ENCODE assay signal across 10 mouse cellular contexts in genomic region chr7:144894191-144894590, GRCm38 (mm10). TPM values are rescaled to one million over a fixed set of nuclear protein-coding genes. Genes with fewer than 3 reads are reported as not detected.
DNase-seq lines count a peak whose midpoint lies in the region; ATAC-seq and TF ChIP-seq lines count a peak whose summit lies in the region.
"Had no signal": no experiment of that assay in that cellular context is flagged by ENCODE, and none has a peak within 500 bp of the region (broad histone marks: within the 10 kb centered on the region; RNA-seq: fewer than 3 reads in every experiment).

No protein-coding gene starts in this region.

- H3K27me3 ChIP-seq in kidney, postnatal 0 days (ENCODE audit: insufficient read depth, low read length): peaks cover 40% of the 10 kb centered on the region
- H3K27me3 ChIP-seq in neural tube, embryonic 15.5 days (replicated peaks): peaks cover 46% of the 10 kb centered on the region
- H3K27me3 ChIP-seq in thymus, adult 2 months (ENCODE audit: control insufficient read depth, insufficient read depth, low read length): peaks cover 16% of the 10 kb centered on the region; the same call in 1 of the 2 replicates

- WGBS in kidney, postnatal 0 days: 5% methylated on average over 5 of the region's 5 CpGs
- WGBS in neural tube, embryonic 15.5 days: 3% methylated on average over 5 of the region's 5 CpGs
- 15% methylated on average over 5 of the region's 5 CpGs for WGBS in thymus, adult 2 months

- TF ChIP-seq POLR2A in thymus, adult 2 months (IDR thresholded peaks at IDR 0.05; ENCODE audit: control insufficient read depth, extremely low read depth, insufficient read depth, low read length, poor library complexity): no peak

- H3K4me1 ChIP-seq in kidney, postnatal 0 days (replicated peaks; ENCODE audit: insufficient read depth, low read length): peaks cover 13% of the 10 kb centered on the region; the same call in 1 of the 2 replicates
- peaks cover 32% of the 10 kb centered on the region for H3K4me1 ChIP-seq in neural tube, embryonic 15.5 days
- H3K4me1 ChIP-seq in thymus, adult 2 months (replicated peaks; ENCODE audit: control insufficient read depth, insufficient read depth, low read length): peaks cover 5% of the 10 kb centered on the region; the same call in 1 of the 2 replicates

- H3K9me3 ChIP-seq in kidney, postnatal 0 days (replicated peaks; ENCODE audit: low read length): no peaks in the 10 kb centered on the region
- no peaks in the 10 kb centered on the region for H3K9me3 ChIP-seq in neural tube, embryonic 15.5 days (replicated peaks)

- H3K27ac ChIP-seq in kidney, postnatal 0 days: no peak overlapping the region
- H3K27ac ChIP-seq in neural tube, embryonic 15.5 days (replicated peaks): no peak overlapping the region
- H3K27ac ChIP-seq in thymus, adult 2 months (ENCODE audit: control insufficient read depth, insufficient read depth, low read length): no peak overlapping the region

- peak; percentile 61 for DNase-seq in adrenal gland, postnatal 14 days
- DNase-seq in adrenal gland, adult 18-20 months (ENCODE audit: low spot score in 2 of 2): no peak
- DNase-seq in left cerebral cortex, postnatal 14 days (ENCODE audit: low spot score in 2 of 2): peak; percentile 38 to 60
- no peak for DNase-seq in left cerebral cortex, postnatal 36 days (ENCODE audit: low spot score in 2 of 2)
- DNase-seq in cerebellum, postnatal 14 days: peak; percentile 46 to 73
- peak; percentile 70 for DNase-seq in kidney, postnatal 0 days (ENCODE audit: low spot score)
- DNase-seq in thymus, adult 2 months: no peak

- intact Hi-C loops in left cerebral cortex, postnatal 14 days (cut with DNase I): loop anchor here (1.0 kb wide), 1 partner anchor 96 kb away; no protein-coding TSS in a partner anchor
- intact Hi-C loops in left cerebral cortex, postnatal 36 days (cut with DNase I): loop anchor here (2.0 to 5.0 kb wide), 2 partner anchors 47 to 95 kb away; partner anchors contain the start of gene Fgf4

- no peaks in the 10 kb centered on the region for H3K36me3 ChIP-seq in kidney, postnatal 0 days (ENCODE audit: insufficient read depth, low read length)
- no peaks in the 10 kb centered on the region for H3K36me3 ChIP-seq in neural tube, embryonic 15.5 days
- no peaks in the 10 kb centered on the region for H3K36me3 ChIP-seq in thymus, adult 2 months (ENCODE audit: control insufficient read depth, insufficient read depth, low read length)

- peak; percentile 60; the same call in 1 of the 2 replicates for TF ChIP-seq CTCF in kidney, postnatal 0 days (IDR thresholded peaks at IDR 0.05; ENCODE audit: low read depth)
- TF ChIP-seq CTCF in thymus, adult 2 months (IDR thresholded peaks at IDR 0.05; ENCODE audit: borderline replicate concordance, control insufficient read depth, extremely low read depth, insufficient read depth, low read length, poor library complexity): no peak

- no peak overlapping the region for H3K4me3 ChIP-seq in kidney, postnatal 0 days (replicated peaks; ENCODE audit: low read depth, low read length)
- H3K4me3 ChIP-seq in neural tube, embryonic 15.5 days (replicated peaks): no peak overlapping the region
- H3K4me3 ChIP-seq in thymus, adult 2 months (ENCODE audit: control insufficient read depth, insufficient read depth, low read length): no peak overlapping the region
- H3K4me3 ChIP-seq: erythroblast, embryonic 14.5 days had no signal

- H3K4me2 ChIP-seq in kidney, postnatal 0 days (ENCODE audit: low read length): no peak overlapping the region
- H3K4me2 ChIP-seq in neural tube, embryonic 15.5 days: peak overlapping the region; percentile 93; the same call in 1 of the 2 replicates

- ATAC-seq in kidney, postnatal 0 days (replicated peaks; ENCODE audit: low FRiP score, low read depth): no peak
- ATAC-seq in neural tube, embryonic 15.5 days (ENCODE audit: low FRiP score): no peak

- H3K9ac ChIP-seq in kidney, postnatal 0 days (ENCODE audit: low read depth, low read length): no peak overlapping the region
- no peak overlapping the region for H3K9ac ChIP-seq in neural tube, embryonic 15.5 days (replicated peaks)

RNA-seq across cellular contexts. Expression of gene Fgf15, which starts 2.1 kb away (rescaled TPM):
- not detected in 2 replicates for total RNA-seq in adrenal gland, postnatal 14 days (2021)
- total RNA-seq in adrenal gland, adult 18-20 months (2021): under 1 TPM in 1 of 2 experiments, not detected in 1; 0.36 TPM
- not detected for total RNA-seq in left cerebral cortex, postnatal 14 days (2021)
- total RNA-seq in left cerebral cortex, postnatal 36 days (2021): not detected
- polyA plus RNA-seq in kidney, postnatal 0 days (2015; fragmentation: Nextera tagmentation; extraction: Ambion mirVana): 0.87 and 0.92 TPM in 2 replicates
- 5.4 and 7.8 TPM in 2 replicates for polyA plus RNA-seq in neural tube, embryonic 15.5 days (2015; fragmentation: Nextera tagmentation; extraction: Ambion mirVana)
- polyA plus RNA-seq in thymus, adult 2 months (2012; rRNA removed): 0.40 and 0.42 TPM in 2 replicates
- total RNA-seq: liver, adult 2 months had no signal
- polyA plus RNA-seq: erythroblast, embryonic 14.5 days; liver, adult 2 months had no signal

RNA-seq across cellular contexts. Expression of gene LTO1, which starts 20.7 kb away (rescaled TPM):
- total RNA-seq in adrenal gland, postnatal 14 days (2021): 24.1 and 33.2 TPM in 2 replicates
- 10 to 100 TPM; 24.2 to 27.4 TPM for total RNA-seq in adrenal gland, adult 18-20 months (2021)
- total RNA-seq in left cerebral cortex, postnatal 14 days (2021): 10 to 100 TPM; 20.2 to 25.2 TPM
- 10 to 100 TPM; 23.7 to 32.4 TPM for total RNA-seq in left cerebral cortex, postnatal 36 days (2021)
- polyA plus RNA-seq in kidney, postnatal 0 days (2015; fragmentation: Nextera tagmentation; extraction: Ambion mirVana): 22.4 and 25.9 TPM in 2 replicates
- polyA plus RNA-seq in neural tube, embryonic 15.5 days (2015; fragmentation: Nextera tagmentation; extraction: Ambion mirVana): 32.6 and 32.8 TPM in 2 replicates
- 23.5 and 26.6 TPM in 2 replicates for polyA plus RNA-seq in thymus, adult 2 months (2012; rRNA removed)

RNA-seq across cellular contexts. Expression of gene Ccnd1, which starts 45.5 kb away (rescaled TPM):
- total RNA-seq in adrenal gland, postnatal 14 days (2021): 95.5 and 104 TPM in 2 replicates
- 100 to 1,000 TPM; 140 to 149 TPM for total RNA-seq in adrenal gland, adult 18-20 months (2021)
- 10 to 100 TPM; 26.3 to 39.2 TPM for total RNA-seq in left cerebral cortex, postnatal 14 days (2021)
- total RNA-seq in left cerebral cortex, postnatal 36 days (2021): 10 to 100 TPM; 41.8 to 55.4 TPM
- polyA plus RNA-seq in kidney, postnatal 0 days (2015; fragmentation: Nextera tagmentation; extraction: Ambion mirVana): 212 and 227 TPM in 2 replicates
- 19.2 and 27.4 TPM in 2 replicates for polyA plus RNA-seq in neural tube, embryonic 15.5 days (2015; fragmentation: Nextera tagmentation; extraction: Ambion mirVana)
- 14.4 and 21.7 TPM in 2 replicates for polyA plus RNA-seq in thymus, adult 2 months (2012; rRNA removed)

RNA-seq across cellular contexts. Expression of gene Fgf4, which starts 47.0 kb away (rescaled TPM):
- total RNA-seq in adrenal gland, postnatal 14 days (2021): not detected in 2 replicates
- not detected for total RNA-seq in adrenal gland, adult 18-20 months (2021)
- not detected for total RNA-seq in left cerebral cortex, postnatal 14 days (2021)
- not detected for total RNA-seq in left cerebral cortex, postnatal 36 days (2021)
- polyA plus RNA-seq in kidney, postnatal 0 days (2015; fragmentation: Nextera tagmentation; extraction: Ambion mirVana): 0.13 TPM in 1 of 2 replicates, not detected in the other
- not detected in 2 replicates for polyA plus RNA-seq in neural tube, embryonic 15.5 days (2015; fragmentation: Nextera tagmentation; extraction: Ambion mirVana)
- 0.15 and 0.19 TPM in 2 replicates for polyA plus RNA-seq in thymus, adult 2 months (2012; rRNA removed)
- total RNA-seq: liver, adult 2 months had no signal
- polyA plus RNA-seq: erythroblast, embryonic 14.5 days; liver, adult 2 months had no signal

RNA-seq across cellular contexts. Expression of gene Fgf3, which starts 56.3 kb away (rescaled TPM):
- 0.70 and 0.83 TPM in 2 replicates for total RNA-seq in adrenal gland, postnatal 14 days (2021)
- under 1 TPM; 0.50 to 0.80 TPM for total RNA-seq in adrenal gland, adult 18-20 months (2021)
- under 1 TPM in 1 of 2 experiments, not detected in 1; 0.24 TPM for total RNA-seq in left cerebral cortex, postnatal 14 days (2021)
- total RNA-seq in left cerebral cortex, postnatal 36 days (2021): under 1 TPM; 0.49 to 0.77 TPM
- 0.58 and 0.93 TPM in 2 replicates for polyA plus RNA-seq in kidney, postnatal 0 days (2015; fragmentation: Nextera tagmentation; extraction: Ambion mirVana)
- polyA plus RNA-seq in neural tube, embryonic 15.5 days (2015; fragmentation: Nextera tagmentation; extraction: Ambion mirVana): 0.28 and 1.2 TPM in 2 replicates
- polyA plus RNA-seq in thymus, adult 2 months (2012; rRNA removed): 1.9 and 2.0 TPM in 2 replicates
- total RNA-seq: liver, adult 2 months had no signal
- polyA plus RNA-seq: liver, adult 2 months had no signal

Comparison
In these comparisons a context has a peak if more than half of its experiments do, and no peak if none do; other contexts are left out.
1. DNase-seq: peak in adrenal gland, postnatal 14 days (single experiment), left cerebral cortex, postnatal 14 days (2 of 2), cerebellum, postnatal 14 days (2 of 2) and kidney, postnatal 0 days (single experiment); none in adrenal gland, adult 18-20 months (0 of 2), left cerebral cortex, postnatal 36 days (0 of 2) and thymus, adult 2 months (single experiment).